Mouse (Mus musculus) heart, adult 2 months (tissue): ENCODE results near the gene Fam13a. TPM values are rescaled to one million over a fixed set of nuclear protein-coding genes. Genes with fewer than 3 reads are reported as not detected.
A peak's percentile ranks its signal among the peaks of the same experiment; 100 is the strongest.

ENCODE experiments used
- DNase-seq, 2 experiments: peaks; one replicate each; pipeline ENCODE4 v3.0.0; 2021
- H3K27ac ChIP-seq: fragments of 200-600 bp; 2 replicates; pipeline ENCODE4 v1.8.1; 2022
- H3K27me3 ChIP-seq: fragments of 200-500 bp; 2 replicates; pipeline ENCODE4 v1.6.1; 2012; ENCODE audit warnings: mild to moderate bottlenecking, low read length, inconsistent platforms, mixed read lengths; ENCODE audit not compliant: control insufficient read depth, insufficient read depth
- H3K36me3 ChIP-seq: fragments of 200-500 bp; 2 replicates; pipeline ENCODE4 v1.6.1; 2012; ENCODE audit warnings: low read length, inconsistent platforms; ENCODE audit not compliant: control insufficient read depth, insufficient read depth
- H3K4me1 ChIP-seq: fragments of 200-500 bp; 2 replicates; pipeline ENCODE4 v1.6.1; 2011; ENCODE audit warnings: low read length; ENCODE audit not compliant: control insufficient read depth, insufficient read depth
- H3K4me3 ChIP-seq: fragments of 200-600 bp; 2 replicates; pipeline ENCODE4 v1.8.1; 2022
- H3K79me2 ChIP-seq: fragments of 200-500 bp; replicated peaks from 2 replicates; pipeline ENCODE4 v1.6.1; 2012; ENCODE audit warnings: mild to moderate bottlenecking, inconsistent platforms, low read length, moderate library complexity, mixed read lengths; ENCODE audit not compliant: control insufficient read depth, insufficient read depth
- H3K9ac ChIP-seq: fragments of 200-500 bp; 2 replicates; pipeline ENCODE4 v1.6.1; 2012; ENCODE audit warnings: low read depth, mild to moderate bottlenecking, control low read depth, inconsistent platforms, low read length, mixed read lengths
- CTCF ChIP-seq: fragments of 200-600 bp; IDR thresholded peaks from 2 replicates; pipeline ENCODE4 v1.8.1; 2022; ENCODE audit warnings: antibody characterized with exemption, mild to moderate bottlenecking, moderate library complexity
- EP300 ChIP-seq: fragments of 200-500 bp; IDR thresholded peaks from 2 replicates; pipeline ENCODE4 v1.6.1; 2011; ENCODE audit warnings: low read depth, low read length, control low read depth; ENCODE audit not compliant: insufficient read depth
- POLR2A ChIP-seq: fragments of 200-500 bp; IDR thresholded peaks from 2 replicates; pipeline ENCODE4 v1.6.1; 2011; ENCODE audit warnings: mild to moderate bottlenecking, low read depth, low read length, control low read depth; ENCODE audit not compliant: insufficient read depth
- WGBS: fragments of 180-500 bp; shearing (Covaris S2); methylation state at CpG from one replicate; pipeline ENCODE4 v1.1.7; 2018; 5-methylcytosine and 5-hydroxymethylcytosine counted together
- intact Hi-C: fragments of 180-260 bp; cut with DNase I; formaldehyde crosslinking; loops from one replicate; pipeline ENCODE4 v1.15.1; 2025
- polyA plus RNA-seq: library from polyadenylated mRNA; depleted of rRNA; stranded (reverse); fragments of >200 nt; gene quantifications from 2 replicates; pipeline ENCODE4 v1.2.3, GENCODE M21; 2012
- total RNA-seq, 2 experiments: library from RNA; stranded (reverse); gene quantifications; 2 replicates each; pipeline ENCODE4 v1.2.3; 2021

Gene Fam13a
- total and polyA plus RNA-seq, 3 experiments, result 5.1 to 26.5 (median 16.4) TPM

- H3K27me3 ChIP-seq, result no peaks in the 10 kb centered on the region
- WGBS, result 91% methylated on average over 1 of the region's 1 CpGs
- intact Hi-C loops, result no loop called here
These were observed 51.5 kb downstream of the Fam13a start for GRCm38 (mm10) chr6:58972873-58973272.

GRCm38 (mm10) chr6:58968272-58968671, 56.1 kb downstream of the Fam13a start:
- peak in 1 of 2 experiments; percentile 27 for DNase-seq
- 61% methylated on average over 3 of the region's 3 CpGs for WGBS
- Histone ChIP-seq H3K9ac (no peak overlapping the region), H3K27me3 (no peaks in the 10 kb centered on the region), H3K4me1 (peaks cover 3% of the 10 kb centered on the region; the same call in 1 of the 2 replicates), H3K4me3 (no peak overlapping the region), H3K36me3 (peaks cover 4% of the 10 kb centered on the region; the same call in 1 of the 2 replicates), H3K79me2 (no peaks in the 10 kb centered on the region), H3K27ac (no peak overlapping the region)
- intact Hi-C loops, result no loop called here
- TF ChIP-seq POLR2A, result no peak
- TF ChIP-seq EP300, result no peak
- TF ChIP-seq CTCF, result no peak

More at GRCm38 (mm10) chr6:58972873-58973272, 51.5 kb downstream of the Fam13a start:
- Histone ChIP-seq H3K36me3 (no peaks in the 10 kb centered on the region; the same call in 1 of the 2 replicates), H3K4me1 (peaks cover 3% of the 10 kb centered on the region; the same call in 1 of the 2 replicates), H3K9ac (no peak overlapping the region), H3K79me2 (no peaks in the 10 kb centered on the region), H3K4me3 (no peak overlapping the region), H3K27ac (no peak overlapping the region)
- no peak for DNase-seq
- TF ChIP-seq EP300, result no peak
- TF ChIP-seq CTCF, result no peak
- no peak for TF ChIP-seq POLR2A

GRCm38 (mm10) chr6:58965071-58965831, 59.1 kb downstream of the Fam13a start:
- Histone ChIP-seq H3K36me3 (peaks cover 4% of the 10 kb centered on the region; the same call in 1 of the 2 replicates), H3K27ac (no peak overlapping the region), H3K4me3 (no peak overlapping the region), H3K27me3 (no peaks in the 10 kb centered on the region), H3K79me2 (no peaks in the 10 kb centered on the region), H3K9ac (no peak overlapping the region), H3K4me1 (peaks cover 3% of the 10 kb centered on the region; the same call in 1 of the 2 replicates)
- DNase-seq, result no peak
- intact Hi-C loops, result no loop called here
- 52% methylated on average over 12 of the region's 12 CpGs for WGBS
- no peak for TF ChIP-seq EP300
- TF ChIP-seq POLR2A, result no peak
- no peak for TF ChIP-seq CTCF

GRCm38 (mm10) chr6:58964565-58964964, 59.8 kb downstream of the Fam13a start:
- no peak for TF ChIP-seq CTCF
- no peak for TF ChIP-seq EP300
- TF ChIP-seq POLR2A, result no peak
- Histone ChIP-seq H3K36me3 (peaks cover 4% of the 10 kb centered on the region; the same call in 1 of the 2 replicates), H3K4me1 (peaks cover 3% of the 10 kb centered on the region; the same call in 1 of the 2 replicates), H3K9ac (no peak overlapping the region), H3K4me3 (no peak overlapping the region), H3K79me2 (no peaks in the 10 kb centered on the region), H3K27ac (no peak overlapping the region), H3K27me3 (no peaks in the 10 kb centered on the region)
- intact Hi-C loops, result no loop called here
- DNase-seq, result no peak

GRCm38 (mm10) chr6:58964091-58964490, 60.3 kb downstream of the Fam13a start:
- H3K9ac ChIP-seq, result no peak overlapping the region
- DNase-seq, result no peak
- no peak for TF ChIP-seq CTCF
- TF ChIP-seq EP300, result no peak
- TF ChIP-seq POLR2A, result no peak
- no peaks in the 10 kb centered on the region for H3K79me2 ChIP-seq
- H3K4me1 ChIP-seq, result peaks cover 3% of the 10 kb centered on the region; the same call in 1 of the 2 replicates
- WGBS, result 95% methylated on average over 2 of the region's 2 CpGs
- no peak overlapping the region for H3K27ac ChIP-seq
- no peak overlapping the region for H3K4me3 ChIP-seq
- peaks cover 4% of the 10 kb centered on the region; the same call in 1 of the 2 replicates for H3K36me3 ChIP-seq
- no peaks in the 10 kb centered on the region for H3K27me3 ChIP-seq
- intact Hi-C loops, result no loop called here

GRCm38 (mm10) chr6:58962691-58963090, 61.7 kb downstream of the Fam13a start:
- no peak overlapping the region for H3K9ac ChIP-seq
- no peak overlapping the region for H3K4me3 ChIP-seq
- peaks cover 4% of the 10 kb centered on the region; the same call in 1 of the 2 replicates for H3K36me3 ChIP-seq
- no peaks in the 10 kb centered on the region for H3K4me1 ChIP-seq
- TF ChIP-seq POLR2A (no peak), EP300 (no peak), CTCF (no peak)
- no peak for DNase-seq
- WGBS, result 81% methylated on average over 5 of the region's 5 CpGs
- H3K79me2 ChIP-seq, result no peaks in the 10 kb centered on the region
- intact Hi-C loops, result no loop called here
- no peak overlapping the region for H3K27ac ChIP-seq
- no peaks in the 10 kb centered on the region for H3K27me3 ChIP-seq
